Mouse (Mus musculus) ES-Bruce4 (cell line): ENCODE results near the gene Ptprm. TPM values are rescaled to one million over a fixed set of nuclear protein-coding genes. Genes with fewer than 3 reads are reported as not detected.

Experiments used
- H3K27ac ChIP-seq: 2 replicates; pipeline ENCODE4 v1.5.1; 2012; ENCODE audit warnings: low read length, inconsistent platforms; ENCODE audit not compliant: insufficient read depth
- H3K27me3 ChIP-seq: 2 replicates; pipeline ENCODE4 v1.6.1; 2012; ENCODE audit warnings: mild to moderate bottlenecking, low read length, inconsistent platforms; ENCODE audit not compliant: control insufficient read depth, poor library complexity, insufficient read depth, severe bottlenecking
- H3K36me3 ChIP-seq: 2 replicates; pipeline ENCODE4 v1.6.1; 2012; ENCODE audit warnings: inconsistent platforms, mild to moderate bottlenecking, low read length, moderate library complexity; ENCODE audit not compliant: control insufficient read depth, poor library complexity, insufficient read depth, severe bottlenecking
- H3K4me1 ChIP-seq: one replicate; pipeline ENCODE4 v1.8.1; 2011; ENCODE audit warnings: low read length; ENCODE audit not compliant: control insufficient read depth, insufficient read depth
- H3K4me3 ChIP-seq: 2 replicates; pipeline ENCODE4 v1.5.1; 2011; ENCODE audit warnings: low read depth, mild to moderate bottlenecking, low read length
- H3K9ac ChIP-seq: 2 replicates; pipeline ENCODE4 v1.6.1; 2012; ENCODE audit warnings: low read depth, mild to moderate bottlenecking, inconsistent platforms; ENCODE audit not compliant: poor library complexity, severe bottlenecking
- H3K9me3 ChIP-seq: replicated peaks from 2 replicates; pipeline ENCODE4 v1.6.1; 2012; ENCODE audit warnings: mild to moderate bottlenecking, low read length, inconsistent platforms; ENCODE audit not compliant: control insufficient read depth, poor library complexity, insufficient read depth, severe bottlenecking
- CTCF ChIP-seq: IDR thresholded peaks from one replicate; pipeline ENCODE4 v1.8.1; 2011; ENCODE audit warnings: low read depth, low read length
- EP300 ChIP-seq: IDR thresholded peaks from 2 replicates; pipeline ENCODE4 v1.6.1; 2011; ENCODE audit warnings: low read depth, low read length; ENCODE audit not compliant: insufficient read depth
- POLR2A ChIP-seq: IDR thresholded peaks from one replicate; pipeline ENCODE4 v1.8.1; 2011; ENCODE audit warnings: low read length; ENCODE audit not compliant: insufficient read depth
- polyA plus RNA-seq: library from polyadenylated mRNA; stranded (reverse); fragments of >200 nt; gene quantifications from 2 replicates; pipeline ENCODE4 v1.2.4, GENCODE M21; 2011; ENCODE audit warnings: low read depth; ENCODE audit not compliant: missing spikeins, insufficient read depth, insufficient read length

The Ptprm gene
- polyA plus RNA-seq, 1 experiment = 10.8 TPM

- Histone ChIP-seq H3K4me1 (no peaks in the 10 kb centered on the region), H3K27me3 (no peaks in the 10 kb centered on the region), H3K4me3 (no peak overlapping the region), H3K27ac (no peak overlapping the region), H3K36me3 (no peaks in the 10 kb centered on the region), H3K9me3 (no peaks in the 10 kb centered on the region), H3K9ac (no peak overlapping the region)
- no peak for TF ChIP-seq CTCF
- no peak for TF ChIP-seq EP300
- TF ChIP-seq POLR2A = no peak
Observed at GRCm38 (mm10) chr17:67215326-67215725, 138.9 kb downstream of the Ptprm start.

GRCm38 (mm10) chr17:67213711-67214110 is 140.5 kb downstream of the Ptprm start:
- no peaks in the 10 kb centered on the region for H3K27me3 ChIP-seq
- TF ChIP-seq POLR2A (no peak), EP300 (no peak), CTCF (no peak)
- H3K27ac ChIP-seq = no peak overlapping the region
- no peaks in the 10 kb centered on the region for H3K36me3 ChIP-seq
- no peaks in the 10 kb centered on the region for H3K4me1 ChIP-seq
- H3K4me3 ChIP-seq = no peak overlapping the region
- H3K9me3 ChIP-seq = no peaks in the 10 kb centered on the region
- no peak overlapping the region for H3K9ac ChIP-seq

GRCm38 (mm10) chr17:67209676-67210344 is 144.4 kb downstream of the Ptprm start:
- no peaks in the 10 kb centered on the region for H3K36me3 ChIP-seq
- H3K9ac ChIP-seq = no peak overlapping the region
- H3K27ac ChIP-seq = no peak overlapping the region
- H3K27me3 ChIP-seq = 0 out of 2 replicates have a peak, but pooled peaks cover 2% of the 10 kb centered on the region
- H3K4me3 ChIP-seq = no peak overlapping the region
- no peaks in the 10 kb centered on the region; the same call in 1 of the 2 replicates for H3K9me3 ChIP-seq
- TF ChIP-seq POLR2A (no peak), CTCF (no peak), EP300 (no peak)
- no peaks in the 10 kb centered on the region for H3K4me1 ChIP-seq

GRCm38 (mm10) chr17:67208600-67208999 is 145.7 kb downstream of the Ptprm start:
- no peaks in the 10 kb centered on the region for H3K4me1 ChIP-seq

GRCm38 (mm10) chr17:67206984-67207383 is 147.3 kb downstream of the Ptprm start:
- TF ChIP-seq CTCF = no peak
- TF ChIP-seq POLR2A = no peak
- no peak for TF ChIP-seq EP300

More at GRCm38 (mm10) chr17:67208600-67208999, 145.7 kb downstream of the Ptprm start:
- Histone ChIP-seq H3K27ac (no peak overlapping the region), H3K36me3 (no peaks in the 10 kb centered on the region), H3K4me3 (no peak overlapping the region), H3K27me3 (0 out of 2 replicates have a peak, but pooled peaks cover 2% of the 10 kb centered on the region), H3K9ac (no peak overlapping the region), H3K9me3 (no peaks in the 10 kb centered on the region; the same call in 1 of the 2 replicates)
- TF ChIP-seq CTCF (no peak), POLR2A (no peak), EP300 (no peak)

GRCm38 (mm10) chr17:67201151-67201550 is 153.1 kb downstream of the Ptprm start:
- no peak overlapping the region for H3K27ac ChIP-seq
- TF ChIP-seq EP300 = no peak
- no peak for TF ChIP-seq CTCF

More at GRCm38 (mm10) chr17:67206984-67207383, 147.3 kb downstream of the Ptprm start:
- no peaks in the 10 kb centered on the region; the same call in 1 of the 2 replicates for H3K9me3 ChIP-seq
- no peaks in the 10 kb centered on the region for H3K36me3 ChIP-seq
- no peaks in the 10 kb centered on the region for H3K4me1 ChIP-seq
- H3K27ac ChIP-seq = no peak overlapping the region
- 0 out of 2 replicates have a peak, but pooled peaks cover 2% of the 10 kb centered on the region for H3K27me3 ChIP-seq
- H3K4me3 ChIP-seq = no peak overlapping the region
- no peak overlapping the region for H3K9ac ChIP-seq

More at GRCm38 (mm10) chr17:67201151-67201550, 153.1 kb downstream of the Ptprm start:
- Histone ChIP-seq H3K4me3 (no peak overlapping the region), H3K4me1 (no peaks in the 10 kb centered on the region), H3K9ac (no peak overlapping the region), H3K9me3 (no peaks in the 10 kb centered on the region; the same call in 1 of the 2 replicates), H3K36me3 (no peaks in the 10 kb centered on the region), H3K27me3 (0 out of 2 replicates have a peak, but pooled peaks cover 2% of the 10 kb centered on the region)
